Comparison of ENCODE assay signal across 7 mouse cellular contexts in genomic region chr13:104792184-104792583, GRCm38 (mm10). TPM values are rescaled to one million over a fixed set of nuclear protein-coding genes. Genes with fewer than 3 reads are reported as not detected.
DNase-seq lines count a peak whose midpoint lies in the region; ATAC-seq and TF ChIP-seq lines count a peak whose summit lies in the region.

Gene Srek1ip1 (plus strand): TSS chr13:104792484.

- CTCF ChIA-PET in Patski (lab: Charles Lee) = interaction anchor here (0.8 to 1.2 kb wide), 2 partner anchors 148 to 507 kb away, joined by 4 to 5 read pairs; no protein-coding TSS in a partner anchor

- TF ChIP-seq CTCF in ES-Bruce4 (IDR thresholded peaks at IDR 0.05; ENCODE audit: low read depth, low read length) (no peak), Patski (IDR thresholded peaks at IDR 0.05) (no peak)

- ATAC-seq in Patski = no peak
- no peak for ATAC-seq in forebrain, embryonic 16.5 days
- ATAC-seq in hindbrain, embryonic 15.5 days (ENCODE audit: low FRiP score, low read depth) = no peak

- no peaks in the 10 kb centered on the region for H3K9me3 ChIP-seq in ES-Bruce4 (replicated peaks; ENCODE audit: control insufficient read depth, insufficient read depth, low read length, poor library complexity, severe bottlenecking)
- no peaks in the 10 kb centered on the region for H3K9me3 ChIP-seq in forebrain, embryonic 16.5 days (ENCODE audit: control insufficient read depth, low read length)
- H3K9me3 ChIP-seq in hindbrain, embryonic 15.5 days = no peaks in the 10 kb centered on the region
- H3K9me3 ChIP-seq in midbrain, embryonic 10.5 days (replicated peaks) = no peaks in the 10 kb centered on the region

- POLR2A ChIA-PET in Patski (lab: Charles Lee) = no interaction called here

- no peak within 1 kb of the TSS for H3K4me2 ChIP-seq in forebrain, embryonic 16.5 days (ENCODE audit: low read length)
- H3K4me2 ChIP-seq in hindbrain, embryonic 15.5 days = no peak within 1 kb of the TSS

- H3K27ac ChIP-seq in ES-Bruce4 (ENCODE audit: insufficient read depth, low read length) = no peak within 1 kb of the TSS
- no peak within 1 kb of the TSS for H3K27ac ChIP-seq in forebrain, embryonic 16.5 days (ENCODE audit: low read length)
- no peak within 1 kb of the TSS for H3K27ac ChIP-seq in hindbrain, embryonic 15.5 days (replicated peaks)
- no peak within 1 kb of the TSS for H3K27ac ChIP-seq in midbrain, embryonic 10.5 days (replicated peaks)

- no peak for TF ChIP-seq EP300 in ES-Bruce4 (IDR thresholded peaks at IDR 0.05; ENCODE audit: insufficient read depth, low read depth, low read length)

- peaks cover 3% of the 10 kb centered on the region; the same call in 1 of the 2 replicates for H3K36me3 ChIP-seq in ES-Bruce4 (ENCODE audit: control insufficient read depth, insufficient read depth, low read length, poor library complexity, severe bottlenecking)
- peaks cover 7% of the 10 kb centered on the region for H3K36me3 ChIP-seq in forebrain, embryonic 16.5 days (ENCODE audit: control insufficient read depth, insufficient read depth)
- H3K36me3 ChIP-seq in hindbrain, embryonic 15.5 days = peaks cover 8% of the 10 kb centered on the region; the same call in 1 of the 2 replicates
- peaks cover 27% of the 10 kb centered on the region for H3K36me3 ChIP-seq in midbrain, embryonic 10.5 days

- no peaks in the 10 kb centered on the region for H3K27me3 ChIP-seq in ES-Bruce4 (ENCODE audit: control insufficient read depth, insufficient read depth, low read length, poor library complexity, severe bottlenecking)
- no peaks in the 10 kb centered on the region for H3K27me3 ChIP-seq in Patski
- H3K27me3 ChIP-seq in forebrain, embryonic 16.5 days (replicated peaks; ENCODE audit: control insufficient read depth, insufficient read depth, low read length) = no peaks in the 10 kb centered on the region
- H3K27me3 ChIP-seq in hindbrain, embryonic 15.5 days = no peaks in the 10 kb centered on the region
- H3K27me3 ChIP-seq in midbrain, embryonic 10.5 days (ENCODE audit: low read depth, poor library complexity, severe bottlenecking) = no peaks in the 10 kb centered on the region

- no peak for TF ChIP-seq POLR2A in ES-Bruce4 (IDR thresholded peaks at IDR 0.05; ENCODE audit: insufficient read depth, low read length)

- no peak for DNase-seq in Patski (ENCODE audit: low read depth, low spot score)
- no peak for DNase-seq in midbrain, embryonic 10.5 days (ENCODE audit: low spot score)
- no peak for DNase-seq in embryo, embryonic 10.5 days (ENCODE audit: low spot score)
- DNase-seq in cerebellum, postnatal 25 days = no peak

- H3K9ac ChIP-seq in ES-Bruce4 (ENCODE audit: low read depth, poor library complexity, severe bottlenecking) = no peak within 1 kb of the TSS
- no peak within 1 kb of the TSS for H3K9ac ChIP-seq in forebrain, embryonic 16.5 days (replicated peaks; ENCODE audit: low read depth, low read length)
- no peak within 1 kb of the TSS for H3K9ac ChIP-seq in hindbrain, embryonic 15.5 days

- in situ Hi-C loops in Patski (cut with MboI; ENCODE audit: low pct_unique_long_range_greater_than_20kb) = no loop called here

- no peak within 1 kb of the TSS for H3K4me3 ChIP-seq in ES-Bruce4 (ENCODE audit: low read depth, low read length)
- H3K4me3 ChIP-seq in forebrain, embryonic 16.5 days (replicated peaks; ENCODE audit: low read length) = no peak within 1 kb of the TSS
- no peak within 1 kb of the TSS for H3K4me3 ChIP-seq in hindbrain, embryonic 15.5 days
- H3K4me3 ChIP-seq in midbrain, embryonic 10.5 days = no peak within 1 kb of the TSS

- WGBS in forebrain, embryonic 16.5 days = 93% methylated on average over 11 of the region's 11 CpGs
- WGBS in hindbrain, embryonic 15.5 days = 94% methylated on average over 11 of the region's 11 CpGs
- WGBS in midbrain, embryonic 10.5 days = 94% methylated on average over 11 of the region's 11 CpGs

- no peaks in the 10 kb centered on the region for H3K4me1 ChIP-seq in ES-Bruce4 (ENCODE audit: control insufficient read depth, insufficient read depth, low read length)
- H3K4me1 ChIP-seq in forebrain, embryonic 16.5 days (replicated peaks; ENCODE audit: control insufficient read depth, insufficient read depth, low read length) = no peaks in the 10 kb centered on the region
- no peaks in the 10 kb centered on the region for H3K4me1 ChIP-seq in hindbrain, embryonic 15.5 days (replicated peaks)
- H3K4me1 ChIP-seq in midbrain, embryonic 10.5 days = no peaks in the 10 kb centered on the region

RNA-seq across cellular contexts. Expression of gene Srek1ip1, which starts in this region (rescaled TPM):
- polyA plus RNA-seq in ES-Bruce4 (2011; ENCODE audit: insufficient read depth, insufficient read length, low read depth, missing spikeins) = 20.4 and 22.3 TPM in 2 replicates
- 38.4 TPM for polyA plus RNA-seq in Patski (2021)
- 16.4 and 17.0 TPM in 2 replicates for polyA plus RNA-seq in forebrain, embryonic 16.5 days (2015; fragmentation: Nextera tagmentation; extraction: Ambion mirVana)
- polyA plus RNA-seq in hindbrain, embryonic 15.5 days (2015; fragmentation: Nextera tagmentation; extraction: Ambion mirVana) = 15.7 and 15.9 TPM in 2 replicates
- polyA plus RNA-seq in midbrain, embryonic 10.5 days (2016; fragmentation: Nextera tagmentation; extraction: Ambion mirVana) = 20.6 and 22.0 TPM in 2 replicates
